Mouse (Mus musculus): Measurements from ENCODE around the gene Treh.

Treh gene

GRCm38 (mm10) chr9:44734524-44735494 lies 61.8 kb downstream of the Treh start, which contains the start of gene Phldb1:
Gene Phldb1, minus strand, starts transcription at chr9:44735198.
- peak; percentile 64 for DNase-seq (ENCODE audit: low read depth, low spot score)

GRCm38 (mm10) chr9:44735886-44736285 lies 62.9 kb downstream of the Treh start:
- DNase-seq (ENCODE audit: low read depth, low spot score) = no peak

Data from telencephalon, adult 2 months (tissue).